Mouse (Mus musculus): ENCODE data around the gene Wfikkn2.

- no peak for TF ChIP-seq CTCF (IDR thresholded peaks at IDR 0.05; ENCODE audit: low read depth)
- no peak for TF ChIP-seq EP300 (optimal IDR thresholded peaks at IDR 0.05)
Measured at GRCm38 (mm10) chr11:94255733-94256132, 9.9 kb upstream of the Wfikkn2 start.
